Mouse (Mus musculus): ENCODE data around the gene Hspb11. TPM values are rescaled to one million over a fixed set of nuclear protein-coding genes. Genes with fewer than 3 reads are reported as not detected.

Hspb11 gene
- polyA plus RNA-seq, 2 experiments: 31.5 to 51.0 TPM

DNA sequence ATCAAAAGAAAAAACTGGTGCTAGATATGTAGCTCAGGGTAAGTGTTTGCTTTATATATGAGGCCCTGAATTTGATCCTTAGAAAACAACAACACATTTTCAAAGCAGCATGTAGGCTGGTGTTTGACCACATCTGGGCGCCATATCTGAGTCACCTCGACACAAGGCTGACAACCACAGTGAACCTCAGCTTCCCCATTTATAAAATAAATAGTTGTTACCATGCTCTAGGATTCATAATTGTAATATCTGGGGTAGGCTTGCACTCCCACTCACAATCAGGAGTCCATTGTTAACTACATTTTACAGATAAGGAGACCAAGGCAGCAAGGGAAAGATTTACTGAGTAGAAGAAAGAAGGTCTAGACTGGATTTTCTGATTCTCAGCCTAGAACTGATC, 27.1 kb upstream of the Hspb11 start:
- Histone ChIP-seq H3K27me3 (ENCODE audit: control insufficient read depth, insufficient read depth, low read length) (no peaks in the 10 kb centered on the region), H3K4me3 (replicated peaks; ENCODE audit: low read length) (no peak overlapping the region), H3K9me3 (ENCODE audit: control insufficient read depth, low read length) (no peaks in the 10 kb centered on the region), H3K27ac (replicated peaks; ENCODE audit: low read depth, low read length) (no peak overlapping the region), H3K36me3 (ENCODE audit: control insufficient read depth, insufficient read depth, low read length) (peaks cover 8% of the 10 kb centered on the region), H3K4me2 (replicated peaks; ENCODE audit: low read depth, low read length, severe bottlenecking) (no peak overlapping the region), H3K9ac (ENCODE audit: low read depth, low read length, severe bottlenecking) (no peak overlapping the region), H3K4me1 (ENCODE audit: control insufficient read depth, insufficient read depth, low read length) (no peaks in the 10 kb centered on the region)
- TF ChIP-seq POLR2A (IDR thresholded peaks at IDR 0.05; ENCODE audit: borderline replicate concordance, extremely low read depth, insufficient read depth, insufficient read length): no peak
- DNase-seq (ENCODE audit: low spot score): no peak
- ATAC-seq (ENCODE audit: low FRiP score, low read depth): no peak
- 81% methylated on average over 2 of the region's 2 CpGs for WGBS

DNA sequence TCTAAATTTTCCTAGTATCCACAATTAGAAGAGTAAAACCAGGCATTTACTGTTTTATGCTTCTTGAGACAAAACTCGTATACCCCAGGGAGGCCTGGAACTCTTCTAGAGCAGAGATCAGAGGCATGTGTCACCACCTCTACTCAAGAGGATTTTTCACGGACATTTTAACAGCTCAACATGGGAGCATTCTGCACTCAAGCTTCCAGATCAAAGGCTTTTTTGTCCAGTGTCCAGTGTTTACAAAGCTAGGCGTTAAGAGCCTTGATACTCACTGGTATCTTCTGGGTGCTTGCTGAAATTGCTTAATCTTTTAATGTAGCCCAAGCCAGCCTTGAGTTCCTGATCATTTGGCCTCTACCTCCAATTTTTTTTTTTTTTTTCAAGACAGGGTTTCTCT, 21.2 kb upstream of the Hspb11 start:
- 41% methylated on average over 3 of the region's 3 CpGs for WGBS
- DNase-seq (ENCODE audit: low spot score) (no peak), ATAC-seq (ENCODE audit: low FRiP score, low read depth) (no peak)
- Histone ChIP-seq H3K4me2 (replicated peaks; ENCODE audit: low read depth, low read length, severe bottlenecking) (no peak overlapping the region), H3K4me1 (ENCODE audit: control insufficient read depth, insufficient read depth, low read length) (no peaks in the 10 kb centered on the region), H3K9me3 (ENCODE audit: control insufficient read depth, low read length) (no peaks in the 10 kb centered on the region), H3K4me3 (replicated peaks; ENCODE audit: low read length) (no peak overlapping the region), H3K9ac (ENCODE audit: low read depth, low read length, severe bottlenecking) (no peak overlapping the region), H3K36me3 (ENCODE audit: control insufficient read depth, insufficient read depth, low read length) (peaks cover 64% of the 10 kb centered on the region), H3K27ac (replicated peaks; ENCODE audit: low read depth, low read length) (no peak overlapping the region), H3K27me3 (ENCODE audit: control insufficient read depth, insufficient read depth, low read length) (no peaks in the 10 kb centered on the region)
- TF ChIP-seq POLR2A (IDR thresholded peaks at IDR 0.05; ENCODE audit: borderline replicate concordance, extremely low read depth, insufficient read depth, insufficient read length): no peak

DNA sequence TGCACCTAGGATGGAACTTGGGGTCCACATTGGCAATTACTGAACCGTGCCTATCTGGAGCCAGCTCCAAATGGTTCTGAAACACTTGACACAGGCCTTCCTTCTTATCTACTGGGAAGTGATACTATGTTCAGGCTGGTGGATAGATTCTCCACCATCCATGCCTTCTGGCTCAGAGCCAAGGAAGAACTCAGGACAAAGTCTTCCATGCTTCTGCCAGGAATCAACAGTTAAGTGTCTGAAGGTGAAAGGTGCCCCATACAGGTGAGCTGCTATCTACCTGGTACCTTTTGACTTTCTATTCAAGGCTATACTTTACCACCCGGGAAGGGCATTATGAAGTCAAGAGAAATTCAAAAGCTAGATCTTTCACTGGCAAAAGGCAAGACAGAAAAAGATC, 15.1 kb upstream of the Hspb11 start:
- H3K36me3 ChIP-seq (ENCODE audit: control insufficient read depth, insufficient read depth, low read length): peaks cover 92% of the 10 kb centered on the region
- H3K4me1 ChIP-seq (ENCODE audit: control insufficient read depth, insufficient read depth, low read length): no peaks in the 10 kb centered on the region
- H3K4me3 ChIP-seq (replicated peaks; ENCODE audit: low read length): no peak overlapping the region
- no peak for DNase-seq (ENCODE audit: low spot score)
- no peaks in the 10 kb centered on the region for H3K9me3 ChIP-seq (ENCODE audit: control insufficient read depth, low read length)
- no peak for ATAC-seq (ENCODE audit: low FRiP score, low read depth)
- H3K9ac ChIP-seq (ENCODE audit: low read depth, low read length, severe bottlenecking): no peak overlapping the region
- WGBS: 93% methylated on average over 2 of the region's 2 CpGs
- no peak overlapping the region for H3K27ac ChIP-seq (replicated peaks; ENCODE audit: low read depth, low read length)
- no peak overlapping the region for H3K4me2 ChIP-seq (replicated peaks; ENCODE audit: low read depth, low read length, severe bottlenecking)
- TF ChIP-seq POLR2A (IDR thresholded peaks at IDR 0.05; ENCODE audit: borderline replicate concordance, extremely low read depth, insufficient read depth, insufficient read length): no peak
- H3K27me3 ChIP-seq (ENCODE audit: control insufficient read depth, insufficient read depth, low read length): no peaks in the 10 kb centered on the region

DNA sequence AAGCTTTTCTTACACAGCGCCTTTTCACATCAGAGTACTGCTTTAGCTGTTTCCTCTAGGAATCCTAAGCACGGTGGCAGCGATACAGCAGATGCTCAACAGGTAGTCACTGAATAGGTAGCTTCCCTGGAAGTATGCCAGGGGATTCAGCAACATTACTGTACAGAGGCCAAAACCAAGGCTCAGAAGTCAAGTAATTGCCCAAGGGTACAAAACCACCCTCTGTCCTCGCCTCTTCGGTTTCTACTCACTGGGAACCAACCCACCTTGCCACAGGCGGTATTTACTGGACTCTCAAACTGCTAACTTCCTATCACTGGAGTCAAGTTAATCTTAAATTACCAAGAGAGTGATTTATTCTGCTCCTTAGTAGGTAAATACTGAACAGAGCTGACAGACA, 13.2 kb upstream of the Hspb11 start:
- Histone ChIP-seq H3K36me3 (ENCODE audit: control insufficient read depth, insufficient read depth, low read length) (peaks cover 90% of the 10 kb centered on the region), H3K4me3 (replicated peaks; ENCODE audit: low read length) (no peak overlapping the region), H3K27me3 (ENCODE audit: control insufficient read depth, insufficient read depth, low read length) (no peaks in the 10 kb centered on the region), H3K9me3 (ENCODE audit: control insufficient read depth, low read length) (no peaks in the 10 kb centered on the region), H3K4me1 (ENCODE audit: control insufficient read depth, insufficient read depth, low read length) (0 out of 2 replicates have a peak, but pooled peaks cover under 1% of the 10 kb centered on the region), H3K4me2 (replicated peaks; ENCODE audit: low read depth, low read length, severe bottlenecking) (no peak overlapping the region), H3K9ac (ENCODE audit: low read depth, low read length, severe bottlenecking) (no peak overlapping the region), H3K27ac (replicated peaks; ENCODE audit: low read depth, low read length) (no peak overlapping the region)
- WGBS: 95% methylated on average over 6 of the region's 6 CpGs
- ATAC-seq (ENCODE audit: low FRiP score, low read depth): no peak
- no peak for TF ChIP-seq POLR2A (IDR thresholded peaks at IDR 0.05; ENCODE audit: borderline replicate concordance, extremely low read depth, insufficient read depth, insufficient read length)
- no peak for DNase-seq (ENCODE audit: low spot score)

GRCm38 (mm10) chr4:107243365-107244333, 9.7 kb upstream of the Hspb11 start:
- H3K27me3 ChIP-seq (ENCODE audit: control insufficient read depth, insufficient read depth, low read length): no peaks in the 10 kb centered on the region

More at GRCm38 (mm10) chr4:107243365-107244333, 9.7 kb upstream of the Hspb11 start:
- Histone ChIP-seq H3K36me3 (ENCODE audit: control insufficient read depth, insufficient read depth, low read length) (peaks cover 69% of the 10 kb centered on the region), H3K9me3 (ENCODE audit: control insufficient read depth, low read length) (no peaks in the 10 kb centered on the region), H3K4me2 (replicated peaks; ENCODE audit: low read depth, low read length, severe bottlenecking) (no peak overlapping the region), H3K4me3 (replicated peaks; ENCODE audit: low read length) (no peak overlapping the region), H3K9ac (ENCODE audit: low read depth, low read length, severe bottlenecking) (no peak overlapping the region), H3K4me1 (ENCODE audit: control insufficient read depth, insufficient read depth, low read length) (peaks cover 9% of the 10 kb centered on the region), H3K27ac (replicated peaks; ENCODE audit: low read depth, low read length) (no peak overlapping the region)
- WGBS: 67% methylated on average over 6 of the region's 6 CpGs
- no peak for TF ChIP-seq POLR2A (IDR thresholded peaks at IDR 0.05; ENCODE audit: borderline replicate concordance, extremely low read depth, insufficient read depth, insufficient read length)
- DNase-seq (ENCODE audit: low spot score) (no peak), ATAC-seq (ENCODE audit: low FRiP score, low read depth) (no peak)
